Mouse (Mus musculus) limb, embryonic 10.5 days (tissue): ENCODE measurements around the gene Nfatc3. TPM values are rescaled to one million over a fixed set of nuclear protein-coding genes. Genes with fewer than 3 reads are reported as not detected.

Source experiments
- DNase-seq: peaks from one replicate; pipeline ENCODE4 v3.0.0-alpha.2; 2017; ENCODE audit warnings: low spot score
- H3K27ac ChIP-seq: fragments of 300-500 bp; sonication (generic); 2 replicates; pipeline ENCODE4 v1.5.1; 2016; ENCODE audit warnings: mild to moderate bottlenecking
- H3K27me3 ChIP-seq: fragments of 300-500 bp; sonication (generic); 2 replicates; pipeline ENCODE4 v1.6.1; 2016; ENCODE audit warnings: low read depth, mild to moderate bottlenecking; ENCODE audit not compliant: poor library complexity, severe bottlenecking
- H3K36me3 ChIP-seq: fragments of 300-500 bp; sonication (generic); 2 replicates; pipeline ENCODE4 v1.6.1; 2016; ENCODE audit warnings: mild to moderate bottlenecking, moderate library complexity
- H3K4me1 ChIP-seq: fragments of 300-500 bp; sonication (generic); 2 replicates; pipeline ENCODE4 v1.6.1; 2016
- H3K4me3 ChIP-seq: fragments of 300-500 bp; sonication (generic); 2 replicates; pipeline ENCODE4 v1.5.1; 2016; ENCODE audit warnings: mild to moderate bottlenecking, moderate library complexity
- H3K9me3 ChIP-seq: fragments of 300-500 bp; sonication (generic); replicated peaks from 2 replicates; pipeline ENCODE4 v1.6.1; 2016; ENCODE audit warnings: mild to moderate bottlenecking
- WGBS: fragments of 180-500 bp; shearing (Covaris S2); methylation state at CpG from one replicate; pipeline ENCODE4 v1.1.7; 2016; 5-methylcytosine and 5-hydroxymethylcytosine counted together
- polyA plus RNA-seq: library from polyadenylated mRNA; unstranded; fragments of >200 nt; fragmentation: Nextera tagmentation; extraction: Ambion mirVana; gene quantifications from 2 replicates; pipeline ENCODE4 v1.2.1, GENCODE M21; 2016

Gene Nfatc3
- polyA plus RNA-seq, 1 experiment from 2014 or later: 7.9 TPM

GRCm38 (mm10) chr8:106066721-106067120 is 8.1 kb downstream of the Nfatc3 start:
- 92% methylated on average over 2 of the region's 2 CpGs for WGBS
- Histone ChIP-seq H3K27me3 (no peaks in the 10 kb centered on the region), H3K4me3 (no peak overlapping the region), H3K4me1 (peaks cover under 1% of the 10 kb centered on the region; the same call in 1 of the 2 replicates), H3K36me3 (0 out of 2 replicates have a peak, but pooled peaks cover 2% of the 10 kb centered on the region), H3K27ac (no peak overlapping the region), H3K9me3 (no peaks in the 10 kb centered on the region)
- no peak for DNase-seq

GRCm38 (mm10) chr8:106069565-106069964 is 10.9 kb downstream of the Nfatc3 start:
- WGBS: 71% methylated on average over 1 of the region's 1 CpGs
- H3K27ac ChIP-seq: no peak overlapping the region

GRCm38 (mm10) chr8:106072113-106072512 is 13.5 kb downstream of the Nfatc3 start:
- H3K9me3 ChIP-seq: no peaks in the 10 kb centered on the region
- H3K4me1 ChIP-seq: no peaks in the 10 kb centered on the region
- no peak for DNase-seq
- H3K36me3 ChIP-seq: 0 out of 2 replicates have a peak, but pooled peaks cover 6% of the 10 kb centered on the region
- no peaks in the 10 kb centered on the region for H3K27me3 ChIP-seq
- no peak overlapping the region for H3K4me3 ChIP-seq
- no peak overlapping the region for H3K27ac ChIP-seq

More at GRCm38 (mm10) chr8:106069565-106069964, 10.9 kb downstream of the Nfatc3 start:
- Histone ChIP-seq H3K36me3 (0 out of 2 replicates have a peak, but pooled peaks cover 2% of the 10 kb centered on the region), H3K27me3 (no peaks in the 10 kb centered on the region), H3K9me3 (no peaks in the 10 kb centered on the region), H3K4me3 (no peak overlapping the region), H3K4me1 (no peaks in the 10 kb centered on the region)
- no peak for DNase-seq

GRCm38 (mm10) chr8:106074236-106074635 is 15.6 kb downstream of the Nfatc3 start:
- H3K9me3 ChIP-seq: no peaks in the 10 kb centered on the region
- H3K27ac ChIP-seq: no peak overlapping the region
- no peak overlapping the region for H3K4me3 ChIP-seq
- H3K4me1 ChIP-seq: no peaks in the 10 kb centered on the region
- DNase-seq: no peak
- no peaks in the 10 kb centered on the region for H3K27me3 ChIP-seq
- peaks cover 18% of the 10 kb centered on the region for H3K36me3 ChIP-seq

- Histone ChIP-seq H3K9me3 (no peaks in the 10 kb centered on the region), H3K27ac (no peak overlapping the region), H3K4me3 (no peak overlapping the region), H3K27me3 (no peaks in the 10 kb centered on the region), H3K4me1 (no peaks in the 10 kb centered on the region), H3K36me3 (peaks cover 22% of the 10 kb centered on the region)
- no peak for DNase-seq
- 94% methylated on average over 1 of the region's 1 CpGs for WGBS
Observed at GRCm38 (mm10) chr8:106074659-106075058, 16.0 kb downstream of the Nfatc3 start.

- Histone ChIP-seq H3K9me3 (no peaks in the 10 kb centered on the region), H3K4me1 (no peaks in the 10 kb centered on the region), H3K36me3 (peaks cover 24% of the 10 kb centered on the region), H3K27me3 (no peaks in the 10 kb centered on the region), H3K4me3 (no peak overlapping the region), H3K27ac (no peak overlapping the region)
- no peak for DNase-seq
- WGBS: 91% methylated on average over 9 of the region's 9 CpGs
Observed at GRCm38 (mm10) chr8:106075161-106075862, 16.7 kb downstream of the Nfatc3 start.

GRCm38 (mm10) chr8:106075863-106076174 is 17.2 kb downstream of the Nfatc3 start:
- DNase-seq: no peak
- Histone ChIP-seq H3K4me3 (no peak overlapping the region), H3K27me3 (no peaks in the 10 kb centered on the region), H3K4me1 (no peaks in the 10 kb centered on the region), H3K36me3 (peaks cover 29% of the 10 kb centered on the region), H3K27ac (no peak overlapping the region), H3K9me3 (no peaks in the 10 kb centered on the region)
- WGBS: 93% methylated on average over 5 of the region's 5 CpGs

- H3K27ac ChIP-seq: no peak overlapping the region
Observed at GRCm38 (mm10) chr8:106076612-106077011, 18.0 kb downstream of the Nfatc3 start.

GRCm38 (mm10) chr8:106077452-106078067 is 18.9 kb downstream of the Nfatc3 start:
- DNase-seq: no peak
- Histone ChIP-seq H3K4me3 (no peak overlapping the region), H3K27me3 (no peaks in the 10 kb centered on the region), H3K27ac (no peak overlapping the region), H3K4me1 (no peaks in the 10 kb centered on the region), H3K9me3 (no peaks in the 10 kb centered on the region), H3K36me3 (peaks cover 42% of the 10 kb centered on the region)
- 94% methylated on average over 1 of the region's 1 CpGs for WGBS

More at GRCm38 (mm10) chr8:106076612-106077011, 18.0 kb downstream of the Nfatc3 start:
- 70% methylated on average over 5 of the region's 5 CpGs for WGBS
- DNase-seq: no peak
- H3K4me1 ChIP-seq: no peaks in the 10 kb centered on the region
- no peaks in the 10 kb centered on the region for H3K27me3 ChIP-seq
- H3K36me3 ChIP-seq: peaks cover 33% of the 10 kb centered on the region
- no peak overlapping the region for H3K4me3 ChIP-seq
- H3K9me3 ChIP-seq: no peaks in the 10 kb centered on the region

- no peak overlapping the region for H3K4me3 ChIP-seq
- H3K4me1 ChIP-seq: no peaks in the 10 kb centered on the region
- peaks cover 79% of the 10 kb centered on the region for H3K36me3 ChIP-seq
- 90% methylated on average over 4 of the region's 4 CpGs for WGBS
- no peaks in the 10 kb centered on the region for H3K27me3 ChIP-seq
- no peaks in the 10 kb centered on the region for H3K9me3 ChIP-seq
- DNase-seq: no peak
- no peak overlapping the region for H3K27ac ChIP-seq
Observed at GRCm38 (mm10) chr8:106102321-106102720, 43.7 kb downstream of the Nfatc3 start.

GRCm38 (mm10) chr8:106103888-106104287 is 45.2 kb downstream of the Nfatc3 start:
- Histone ChIP-seq H3K27ac (no peak overlapping the region), H3K9me3 (no peaks in the 10 kb centered on the region), H3K36me3 (peaks cover 85% of the 10 kb centered on the region), H3K4me3 (no peak overlapping the region), H3K4me1 (no peaks in the 10 kb centered on the region), H3K27me3 (no peaks in the 10 kb centered on the region)
- WGBS: 87% methylated on average over 2 of the region's 2 CpGs
- DNase-seq: no peak

- Histone ChIP-seq H3K27me3 (no peaks in the 10 kb centered on the region), H3K4me3 (no peak overlapping the region), H3K9me3 (no peaks in the 10 kb centered on the region), H3K4me1 (no peaks in the 10 kb centered on the region), H3K36me3 (peaks cover 86% of the 10 kb centered on the region), H3K27ac (no peak overlapping the region)
- no peak for DNase-seq
- WGBS: 96% methylated on average over 1 of the region's 1 CpGs
Observed at GRCm38 (mm10) chr8:106106193-106106592, 47.6 kb downstream of the Nfatc3 start.

GRCm38 (mm10) chr8:106108080-106108479 is 49.4 kb downstream of the Nfatc3 start:
- WGBS: 98% methylated on average over 4 of the region's 4 CpGs
- H3K4me3 ChIP-seq: no peak overlapping the region
- no peaks in the 10 kb centered on the region for H3K4me1 ChIP-seq
- no peaks in the 10 kb centered on the region for H3K9me3 ChIP-seq
- H3K36me3 ChIP-seq: peaks cover 86% of the 10 kb centered on the region
- H3K27me3 ChIP-seq: no peaks in the 10 kb centered on the region
- DNase-seq: no peak
- H3K27ac ChIP-seq: no peak overlapping the region
